Mouse (Mus musculus): ENCODE data around the gene Crxos.

DNA sequence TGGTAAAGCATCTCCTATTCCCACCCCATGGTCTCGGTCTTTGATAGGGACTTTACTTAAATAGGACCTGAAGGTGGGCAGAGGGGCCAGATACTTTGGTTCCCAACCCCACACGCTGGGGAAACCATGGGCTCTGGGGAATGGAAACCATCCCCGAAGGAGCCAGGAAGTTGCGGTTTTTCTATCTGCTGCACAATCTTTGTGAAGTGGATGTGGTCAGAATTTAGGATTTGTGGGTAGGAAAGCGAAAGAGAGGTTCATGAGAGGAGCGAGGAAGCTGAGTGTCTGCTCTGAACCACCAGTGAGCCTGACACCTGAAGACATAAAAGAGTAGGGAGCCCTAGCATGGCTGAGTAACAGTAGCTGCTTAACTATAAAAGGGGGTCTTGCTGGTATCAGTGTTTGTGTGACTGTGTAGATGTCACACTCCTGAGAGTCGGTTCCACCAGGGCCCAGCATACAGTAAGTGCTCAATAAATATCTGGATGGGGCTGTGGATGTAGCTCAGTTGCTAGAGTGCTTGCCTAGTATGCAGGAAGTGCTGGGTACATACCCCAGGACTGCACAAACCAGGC lies 66.9 kb downstream of the Crxos start:
- TF ChIP-seq CTCF (conservative IDR thresholded peaks at IDR 0.05; ENCODE audit: low read length) (no peak), POU5F1 (IDR thresholded peaks at IDR 0.05; ENCODE audit: borderline replicate concordance, low read length) (no peak)

All from E14TG2a.4 (cell line).